Mouse (Mus musculus): ENCODE data around the gene Olfr49.
"Not testable (repeated sequence)": the region's sequence is repeated elsewhere in the genome, so short reads cannot be mapped to it uniquely, and the experiment has no call there.

The Olfr49 gene

DNA sequence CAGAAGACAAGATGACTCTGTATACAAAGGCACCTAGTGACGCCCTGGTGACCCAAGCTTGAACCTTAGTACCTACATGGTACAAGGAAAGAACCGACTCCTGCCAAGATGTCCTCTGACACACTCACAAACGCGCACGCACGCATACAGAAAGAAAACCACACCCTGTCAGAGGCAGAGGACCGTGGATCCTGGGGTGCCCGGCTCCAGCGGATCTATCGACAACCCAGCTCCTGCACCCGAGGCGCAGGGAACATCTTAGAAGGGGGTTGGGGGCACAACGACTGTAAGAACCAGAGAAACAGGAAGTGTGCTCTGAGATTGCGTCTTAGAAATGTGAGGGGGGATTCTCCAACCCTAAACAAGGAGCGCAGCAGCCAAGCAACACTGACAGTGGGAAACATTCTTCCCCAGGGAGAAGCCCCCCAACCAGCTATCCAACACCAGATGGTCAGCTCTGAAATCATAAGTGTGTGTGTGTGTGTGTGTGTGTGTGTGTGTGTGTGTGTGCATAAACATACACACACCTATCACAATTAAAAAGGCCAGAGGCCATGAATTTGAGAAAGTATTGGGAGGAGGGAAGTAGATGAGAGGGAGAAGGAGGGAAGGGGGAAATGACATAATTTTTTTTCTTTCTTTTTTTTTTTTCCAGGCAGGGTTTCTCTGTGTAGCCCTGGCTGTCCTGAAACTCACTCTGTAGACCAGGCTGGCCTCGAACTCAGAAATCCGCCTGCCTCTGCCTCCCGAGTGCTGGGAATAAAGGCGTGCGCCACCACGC is 53.4 kb downstream of the Olfr49 start:
- DNase-seq (ENCODE audit: low read depth): no peak

DNA sequence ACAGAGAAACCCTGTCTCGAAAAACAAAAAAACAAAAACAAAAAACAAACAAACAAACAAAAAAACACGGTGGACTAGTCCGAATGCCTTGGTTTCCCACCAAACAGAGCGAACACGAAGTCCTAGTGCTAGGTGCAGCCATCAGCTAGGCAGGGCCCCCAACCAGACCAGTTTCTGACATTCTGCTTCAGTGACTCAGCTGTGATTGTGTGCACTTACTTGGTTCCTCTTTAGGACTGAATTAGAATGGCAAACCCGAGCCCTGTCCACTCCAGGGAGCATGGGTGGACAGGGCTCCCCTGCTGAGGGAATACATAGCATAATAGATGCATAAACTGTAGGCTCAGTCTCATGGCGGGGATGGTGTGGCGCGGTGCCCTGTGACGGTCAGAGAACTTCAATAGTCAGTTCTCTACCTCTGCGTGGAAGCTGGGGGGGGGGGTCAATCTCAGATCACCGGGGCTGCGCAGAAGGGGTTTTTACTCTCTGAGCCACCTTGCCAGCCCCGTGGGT is 54.0 kb downstream of the Olfr49 start:
- DNase-seq (ENCODE audit: low read depth): no peak

DNA sequence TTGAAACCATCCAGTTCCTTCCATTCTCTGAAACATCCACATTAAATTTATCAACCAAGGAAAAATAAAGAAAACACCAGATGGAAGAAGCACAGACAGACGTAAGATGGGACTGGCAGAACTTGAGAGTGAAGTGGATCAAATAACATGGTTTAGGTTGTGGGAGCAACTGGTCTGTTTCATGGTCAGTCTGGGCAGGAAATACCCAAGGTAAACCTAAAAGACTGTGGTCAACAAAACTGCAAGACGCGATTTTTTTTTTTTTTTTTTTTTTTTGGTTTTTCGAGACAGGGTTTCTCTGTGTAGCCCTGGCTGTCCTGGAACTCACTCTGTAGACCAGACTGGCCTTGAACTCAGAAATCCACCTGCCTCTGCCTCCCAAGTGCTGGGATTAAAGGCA is 54.9 kb downstream of the Olfr49 start:
- DNase-seq (ENCODE audit: low read depth): not testable (repeated sequence)

DNA sequence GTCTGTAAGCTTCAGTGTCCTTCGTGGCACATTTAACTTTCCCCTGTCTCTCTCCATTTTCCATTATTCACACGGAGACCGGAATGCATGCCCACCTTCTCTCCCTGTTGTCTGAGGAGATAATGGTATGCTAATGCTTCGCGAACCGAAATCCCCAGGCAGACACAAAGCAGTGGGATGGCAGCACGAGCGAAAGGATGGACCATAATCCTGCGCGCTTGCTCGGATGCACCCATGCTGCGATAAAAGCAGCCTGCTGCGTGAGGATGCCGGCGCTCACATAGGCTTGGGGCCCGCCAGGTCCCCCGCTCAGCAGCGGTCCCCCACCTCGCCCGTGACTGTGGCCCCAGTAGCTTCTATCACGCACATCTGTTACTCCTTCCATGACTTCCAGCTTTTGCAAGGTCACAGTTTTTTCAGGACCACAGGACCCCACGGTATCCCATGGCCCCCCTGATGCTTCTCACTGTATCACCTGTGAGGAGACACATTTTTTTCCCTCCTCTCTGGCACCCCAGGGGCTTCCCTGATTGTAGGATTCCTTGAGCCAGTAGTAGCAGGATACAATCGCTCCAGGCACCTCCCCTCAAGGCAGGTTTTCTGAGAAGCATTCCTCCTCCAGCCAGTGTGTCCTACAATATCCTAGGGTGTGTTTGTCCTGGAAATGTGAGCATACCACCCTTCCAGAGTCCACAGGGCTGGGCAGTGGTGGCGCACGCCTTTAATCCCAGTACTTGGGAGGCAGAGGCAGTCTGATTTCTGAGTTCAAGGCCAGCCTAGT is 55.6 kb downstream of the Olfr49 start:
- no peak for DNase-seq (ENCODE audit: low read depth)

DNA sequence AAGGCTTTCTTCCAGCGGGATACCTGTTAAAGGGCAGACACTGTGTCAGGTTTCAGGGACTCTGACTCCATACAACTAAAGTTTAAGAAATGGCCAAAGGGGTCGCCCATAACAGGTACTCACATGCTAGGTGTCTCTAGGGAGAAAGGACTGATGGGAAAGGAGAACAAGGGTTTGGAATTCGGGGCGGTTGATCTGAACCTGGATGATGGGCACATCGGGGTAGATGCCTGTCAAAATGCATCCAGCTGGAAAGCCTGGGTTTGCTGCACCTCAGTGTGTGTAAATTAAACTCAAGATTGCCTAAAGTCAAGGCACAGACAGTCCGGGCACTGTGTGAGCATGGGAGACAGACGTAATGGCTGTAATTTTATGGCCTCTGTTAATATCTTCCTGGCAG is 56.2 kb downstream of the Olfr49 start:
- no peak for DNase-seq (ENCODE audit: low read depth)
